Mouse (Mus musculus) adipocyte (in vitro differentiated cells): ENCODE results near the gene Atp8a2.
A peak's percentile ranks its signal among the peaks of the same experiment; 100 is the strongest.

ENCODE experiments used
- DNase-seq: peaks from one replicate; pipeline ENCODE4 v3.0.0-alpha.2; 2016; ENCODE audit warnings: low spot score

Atp8a2 gene

GRCm38 (mm10) chr14:59605671-59606353 lies 591.2 kb downstream of the Atp8a2 start:
- DNase-seq, result peak; percentile 68

GRCm38 (mm10) chr14:59604002-59604645 lies 592.9 kb downstream of the Atp8a2 start:
- DNase-seq, result peak; percentile 54

GRCm38 (mm10) chr14:59598260-59598627 lies 598.7 kb downstream of the Atp8a2 start:
- DNase-seq, result no peak

GRCm38 (mm10) chr14:59597398-59598259 lies 599.4 kb downstream of the Atp8a2 start, which contains the start of gene Cdadc1:
TSS of gene Cdadc1 (minus strand) at chr14:59597959.
- DNase-seq, result peak; percentile 91

- no peak for DNase-seq
These were observed 602.0 kb downstream of the Atp8a2 start for GRCm38 (mm10) chr14:59594988-59595387.

- DNase-seq, result no peak
These were observed 604.4 kb downstream of the Atp8a2 start for GRCm38 (mm10) chr14:59592593-59592992.

- no peak for DNase-seq
These were observed 605.1 kb downstream of the Atp8a2 start for GRCm38 (mm10) chr14:59591901-59592300.

GRCm38 (mm10) chr14:59590614-59591013 lies 606.4 kb downstream of the Atp8a2 start:
- peak; percentile 12 for DNase-seq
